Mouse (Mus musculus) forebrain, embryonic 12.5 days (tissue): ENCODE results near the gene Acox3. TPM values are rescaled to one million over a fixed set of nuclear protein-coding genes. Genes with fewer than 3 reads are reported as not detected.

Experiments used
- ATAC-seq: fragments of 200-750 bp; cut with Nextera tagmentation; 2 replicates; pipeline ENCODE4 v1.8.0; 2017; ENCODE audit warnings: moderate TSS enrichment; ENCODE audit not compliant: low FRiP score
- H3K27ac ChIP-seq: fragments of 300-500 bp; sonication (generic); 2 replicates; pipeline ENCODE4 v1.5.1; 2016; ENCODE audit warnings: mild to moderate bottlenecking
- H3K27me3 ChIP-seq: fragments of 300-500 bp; sonication (generic); 2 replicates; pipeline ENCODE4 v1.6.1; 2016; ENCODE audit warnings: mild to moderate bottlenecking
- H3K36me3 ChIP-seq: fragments of 300-500 bp; sonication (generic); replicated peaks from 2 replicates; pipeline ENCODE4 v1.6.1; 2016; ENCODE audit warnings: mild to moderate bottlenecking
- H3K4me1 ChIP-seq: fragments of 300-500 bp; sonication (generic); 2 replicates; pipeline ENCODE4 v1.6.1; 2016
- H3K4me2 ChIP-seq: fragments of 300-500 bp; sonication (generic); 2 replicates; pipeline ENCODE4 v1.6.1; 2016; ENCODE audit warnings: mild to moderate bottlenecking, moderate library complexity
- H3K4me3 ChIP-seq: fragments of 300-500 bp; sonication (generic); replicated peaks from 2 replicates; pipeline ENCODE4 v1.5.1; 2016; ENCODE audit warnings: mild to moderate bottlenecking
- H3K9ac ChIP-seq: fragments of 300-500 bp; sonication (generic); 2 replicates; pipeline ENCODE4 v1.6.1; 2016; ENCODE audit warnings: mild to moderate bottlenecking
- H3K9me3 ChIP-seq: fragments of 300-500 bp; sonication (generic); 2 replicates; pipeline ENCODE4 v1.6.1; 2016
- WGBS: fragments of 180-500 bp; shearing (Covaris S2); methylation state at CpG from one replicate; pipeline ENCODE4 v1.1.7; 2016; 5-methylcytosine and 5-hydroxymethylcytosine counted together
- polyA plus RNA-seq: library from polyadenylated mRNA; unstranded; fragments of >200 nt; fragmentation: Nextera tagmentation; extraction: Ambion mirVana; gene quantifications from 2 replicates; pipeline ENCODE4 v1.2.1, GENCODE M21; 2016

Acox3 gene
- polyA plus RNA-seq, 1 experiment from 2014 or later, result 15.6 TPM

GRCm38 (mm10) chr5:35605355-35605754, 22.5 kb downstream of the Acox3 start:
- no peaks in the 10 kb centered on the region for H3K9me3 ChIP-seq
- no peaks in the 10 kb centered on the region for H3K27me3 ChIP-seq
- 85% methylated on average over 7 of the region's 7 CpGs for WGBS
- H3K9ac ChIP-seq, result no peak overlapping the region
- H3K36me3 ChIP-seq, result peaks cover 29% of the 10 kb centered on the region
- H3K4me1 ChIP-seq, result peaks cover 19% of the 10 kb centered on the region
- no peak overlapping the region for H3K4me2 ChIP-seq
- H3K4me3 ChIP-seq, result no peak overlapping the region
- H3K27ac ChIP-seq, result no peak overlapping the region
- no peak for ATAC-seq

- no peaks in the 10 kb centered on the region for H3K27me3 ChIP-seq
- no peak overlapping the region for H3K27ac ChIP-seq
- no peak for ATAC-seq
- WGBS, result 83% methylated on average over 7 of the region's 7 CpGs
- no peaks in the 10 kb centered on the region for H3K9me3 ChIP-seq
- H3K36me3 ChIP-seq, result peaks cover 17% of the 10 kb centered on the region
- peaks cover 19% of the 10 kb centered on the region for H3K4me1 ChIP-seq
- no peak overlapping the region for H3K9ac ChIP-seq
- no peak overlapping the region for H3K4me3 ChIP-seq
- H3K4me2 ChIP-seq, result no peak overlapping the region
Observed at GRCm38 (mm10) chr5:35606800-35607199, 24.0 kb downstream of the Acox3 start.

- Histone ChIP-seq H3K36me3 (peaks cover 7% of the 10 kb centered on the region), H3K27me3 (no peaks in the 10 kb centered on the region), H3K4me3 (no peak overlapping the region), H3K27ac (no peak overlapping the region), H3K9me3 (no peaks in the 10 kb centered on the region), H3K4me1 (peaks cover 19% of the 10 kb centered on the region), H3K4me2 (no peak overlapping the region), H3K9ac (no peak overlapping the region)
- WGBS, result 85% methylated on average over 7 of the region's 7 CpGs
- ATAC-seq, result no peak
Observed at GRCm38 (mm10) chr5:35607784-35608183, 24.9 kb downstream of the Acox3 start.

GRCm38 (mm10) chr5:35608559-35608958, 25.7 kb downstream of the Acox3 start:
- no peak for ATAC-seq
- no peaks in the 10 kb centered on the region for H3K27me3 ChIP-seq
- no peak overlapping the region for H3K27ac ChIP-seq
- no peak overlapping the region for H3K4me2 ChIP-seq
- no peaks in the 10 kb centered on the region for H3K9me3 ChIP-seq
- H3K4me1 ChIP-seq, result peaks cover 19% of the 10 kb centered on the region
- no peak overlapping the region for H3K4me3 ChIP-seq
- no peak overlapping the region for H3K9ac ChIP-seq
- 78% methylated on average over 5 of the region's 5 CpGs for WGBS
- peaks cover under 1% of the 10 kb centered on the region; the same call in 1 of the 2 replicates for H3K36me3 ChIP-seq

GRCm38 (mm10) chr5:35609381-35609780, 26.5 kb downstream of the Acox3 start:
- Histone ChIP-seq H3K27me3 (no peaks in the 10 kb centered on the region), H3K4me1 (peaks cover 19% of the 10 kb centered on the region), H3K9ac (0 out of 2 replicates have a peak overlapping the region, but pooled peaks have one; percentile 1), H3K9me3 (no peaks in the 10 kb centered on the region), H3K4me3 (no peak overlapping the region), H3K36me3 (peaks cover 4% of the 10 kb centered on the region; the same call in 1 of the 2 replicates), H3K27ac (peak overlapping the region; percentile 48; the same call in 1 of the 2 replicates), H3K4me2 (0 out of 2 replicates have a peak overlapping the region, but pooled peaks have one; percentile 3)
- WGBS, result 6% methylated on average over 12 of the region's 12 CpGs
- ATAC-seq, result peak; percentile 67

GRCm38 (mm10) chr5:35609971-35610370, 27.1 kb downstream of the Acox3 start:
- Histone ChIP-seq H3K9me3 (no peaks in the 10 kb centered on the region), H3K36me3 (peaks cover 4% of the 10 kb centered on the region; the same call in 1 of the 2 replicates), H3K27me3 (no peaks in the 10 kb centered on the region), H3K9ac (no peak overlapping the region), H3K4me3 (no peak overlapping the region), H3K4me2 (no peak overlapping the region), H3K4me1 (peaks cover 19% of the 10 kb centered on the region), H3K27ac (no peak overlapping the region)
- 81% methylated on average over 2 of the region's 2 CpGs for WGBS
- no peak for ATAC-seq

- Histone ChIP-seq H3K4me1 (peaks cover 19% of the 10 kb centered on the region), H3K27ac (no peak overlapping the region), H3K9ac (no peak overlapping the region), H3K4me3 (no peak overlapping the region), H3K27me3 (no peaks in the 10 kb centered on the region), H3K9me3 (no peaks in the 10 kb centered on the region), H3K36me3 (peaks cover 4% of the 10 kb centered on the region; the same call in 1 of the 2 replicates), H3K4me2 (no peak overlapping the region)
- 93% methylated on average over 7 of the region's 7 CpGs for WGBS
- ATAC-seq, result no peak
Observed at GRCm38 (mm10) chr5:35610381-35610780, 27.5 kb downstream of the Acox3 start.

GRCm38 (mm10) chr5:35611170-35611569, 28.3 kb downstream of the Acox3 start:
- H3K9me3 ChIP-seq, result no peaks in the 10 kb centered on the region
- H3K27ac ChIP-seq, result no peak overlapping the region
- no peak for ATAC-seq
- no peak overlapping the region for H3K4me3 ChIP-seq
- WGBS, result 87% methylated on average over 9 of the region's 9 CpGs
- no peak overlapping the region for H3K9ac ChIP-seq
- no peak overlapping the region for H3K4me2 ChIP-seq
- H3K36me3 ChIP-seq, result peaks cover 4% of the 10 kb centered on the region; the same call in 1 of the 2 replicates
- peaks cover 19% of the 10 kb centered on the region for H3K4me1 ChIP-seq
- no peaks in the 10 kb centered on the region for H3K27me3 ChIP-seq

GRCm38 (mm10) chr5:35611900-35612299, 29.1 kb downstream of the Acox3 start:
- Histone ChIP-seq H3K36me3 (peaks cover 4% of the 10 kb centered on the region; the same call in 1 of the 2 replicates), H3K4me1 (peaks cover 23% of the 10 kb centered on the region), H3K9ac (no peak overlapping the region), H3K9me3 (no peaks in the 10 kb centered on the region), H3K4me2 (no peak overlapping the region), H3K27me3 (no peaks in the 10 kb centered on the region), H3K27ac (no peak overlapping the region), H3K4me3 (no peak overlapping the region)
- WGBS, result 88% methylated on average over 11 of the region's 11 CpGs
- no peak for ATAC-seq

- H3K27ac ChIP-seq, result no peak overlapping the region
- H3K9me3 ChIP-seq, result no peaks in the 10 kb centered on the region
- no peak for ATAC-seq
- H3K4me1 ChIP-seq, result peaks cover 30% of the 10 kb centered on the region
- H3K36me3 ChIP-seq, result peaks cover 4% of the 10 kb centered on the region; the same call in 1 of the 2 replicates
- no peak overlapping the region for H3K4me2 ChIP-seq
- no peak overlapping the region for H3K4me3 ChIP-seq
- H3K9ac ChIP-seq, result no peak overlapping the region
- 91% methylated on average over 8 of the region's 8 CpGs for WGBS
- no peaks in the 10 kb centered on the region for H3K27me3 ChIP-seq
Observed at GRCm38 (mm10) chr5:35612722-35613121, 29.9 kb downstream of the Acox3 start.

- 50% methylated on average over 5 of the region's 5 CpGs for WGBS
- Histone ChIP-seq H3K4me3 (no peak overlapping the region), H3K36me3 (0 out of 2 replicates have a peak, but pooled peaks cover 4% of the 10 kb centered on the region), H3K4me2 (no peak overlapping the region), H3K9ac (no peak overlapping the region), H3K9me3 (no peaks in the 10 kb centered on the region), H3K27ac (no peak overlapping the region), H3K4me1 (peaks cover 16% of the 10 kb centered on the region), H3K27me3 (no peaks in the 10 kb centered on the region)
- ATAC-seq, result no peak
Observed at GRCm38 (mm10) chr5:35616943-35617342, 34.1 kb downstream of the Acox3 start.

GRCm38 (mm10) chr5:35621114-35621513, 38.3 kb downstream of the Acox3 start:
- no peak overlapping the region for H3K9ac ChIP-seq
- H3K4me3 ChIP-seq, result no peak overlapping the region
- H3K4me2 ChIP-seq, result no peak overlapping the region
- H3K9me3 ChIP-seq, result no peaks in the 10 kb centered on the region
- peaks cover 16% of the 10 kb centered on the region for H3K4me1 ChIP-seq
- no peaks in the 10 kb centered on the region for H3K36me3 ChIP-seq
- H3K27ac ChIP-seq, result no peak overlapping the region
- no peaks in the 10 kb centered on the region for H3K27me3 ChIP-seq
- ATAC-seq, result no peak
- 49% methylated on average over 4 of the region's 4 CpGs for WGBS

- Histone ChIP-seq H3K4me1 (0 out of 2 replicates have a peak, but pooled peaks cover 4% of the 10 kb centered on the region), H3K27me3 (no peaks in the 10 kb centered on the region), H3K9ac (no peak overlapping the region), H3K27ac (no peak overlapping the region), H3K9me3 (no peaks in the 10 kb centered on the region), H3K4me3 (no peak overlapping the region), H3K4me2 (no peak overlapping the region), H3K36me3 (no peaks in the 10 kb centered on the region)
- ATAC-seq, result no peak
Observed at GRCm38 (mm10) chr5:35623831-35624230, 41.0 kb downstream of the Acox3 start.
